Mouse (Mus musculus): ENCODE results near the gene Cdc42ep2. TPM values are rescaled to one million over a fixed set of nuclear protein-coding genes. Genes with fewer than 3 reads are reported as not detected.

Gene Cdc42ep2
- polyA plus RNA-seq, 1 experiment from 2014 or later, result 1.8 TPM

GRCm38 (mm10) chr19:5913007-5913719 lies 11.5 kb downstream of the Cdc42ep2 start, which contains the start of gene Dpf2:
TSS of gene Dpf2 (minus strand) at chr19:5913010.
- peak within 1 kb of the TSS; percentile 75; the same call in 1 of the 2 replicates for H3K27ac ChIP-seq (ENCODE audit: low read depth, low read length)
- peak within 1 kb of the TSS; percentile 98 for H3K4me3 ChIP-seq (ENCODE audit: low read depth, low read length)
- H3K36me3 ChIP-seq (ENCODE audit: control insufficient read depth, insufficient read depth, low read length), result no peaks in the 10 kb centered on the region; the same call in 1 of the 2 replicates
- WGBS, result 23% methylated on average over 13 of the region's 13 CpGs
- peaks cover 20% of the 10 kb centered on the region for H3K4me1 ChIP-seq (replicated peaks; ENCODE audit: control insufficient read depth, insufficient read depth, low read length)
- no peak; the same call in 1 of the 2 replicates for ATAC-seq (replicated peaks; ENCODE audit: low FRiP score)
- H3K27me3 ChIP-seq (ENCODE audit: control insufficient read depth, insufficient read depth, low read length), result no peaks in the 10 kb centered on the region
- no peak for DNase-seq (ENCODE audit: low spot score)
- peak within 1 kb of the TSS; percentile 97 for H3K9ac ChIP-seq (ENCODE audit: low read length)
- H3K4me2 ChIP-seq (ENCODE audit: low read depth, low read length, severe bottlenecking), result peak within 1 kb of the TSS; percentile 57
- no peaks in the 10 kb centered on the region for H3K9me3 ChIP-seq (ENCODE audit: control insufficient read depth, low read length)

DNA sequence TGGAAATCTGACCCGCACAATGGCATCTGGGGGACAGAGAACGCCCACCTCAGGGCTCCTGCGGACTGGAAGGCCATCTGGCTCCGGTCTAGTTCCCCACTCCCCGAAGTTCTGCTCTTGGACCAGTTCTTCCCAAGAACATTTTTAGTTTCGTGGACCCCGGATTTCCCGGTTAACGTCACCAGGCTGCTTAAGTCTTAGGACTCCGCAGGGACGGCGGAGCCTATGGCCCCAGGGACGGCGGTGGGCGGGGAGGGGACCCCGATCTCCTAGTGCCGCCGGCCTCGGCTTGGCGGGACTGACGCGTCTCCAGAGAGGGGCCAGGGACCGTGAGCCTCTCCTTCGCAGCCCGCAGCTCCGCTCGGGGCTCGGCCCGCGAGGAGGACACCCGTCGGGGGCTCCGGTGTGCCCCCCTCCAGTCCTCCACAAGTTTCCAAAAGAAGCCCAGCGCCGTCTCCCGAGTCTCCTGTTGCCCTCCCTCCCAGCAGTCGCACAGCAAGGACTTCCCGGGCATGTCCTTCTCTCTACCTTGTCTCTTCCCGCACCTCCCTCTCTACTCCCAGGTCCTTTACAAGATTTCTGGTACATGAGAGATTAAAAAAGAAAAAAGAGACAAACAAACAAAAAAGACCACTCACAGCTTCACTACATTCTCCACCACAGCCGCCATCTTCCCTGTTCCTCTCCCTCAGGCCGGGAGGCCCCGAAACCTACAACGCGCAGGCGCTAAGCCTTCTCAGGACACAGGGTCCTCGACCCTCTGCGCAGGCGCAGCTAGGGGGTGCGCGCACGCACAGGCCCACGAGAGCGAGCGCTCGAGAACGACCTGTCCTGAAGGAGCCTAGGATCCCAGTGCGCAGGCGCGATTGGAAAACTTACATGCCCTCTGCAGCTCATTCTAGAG lies 12.3 kb downstream of the Cdc42ep2 start:
- peaks cover 20% of the 10 kb centered on the region for H3K4me1 ChIP-seq (replicated peaks; ENCODE audit: control insufficient read depth, insufficient read depth, low read length)
- peak overlapping the region; percentile 98 for H3K4me3 ChIP-seq (ENCODE audit: low read depth, low read length)
- under 1% methylated on average over 59 of the region's 59 CpGs for WGBS
- peak; percentile 94 for ATAC-seq (replicated peaks; ENCODE audit: low FRiP score)
- no peaks in the 10 kb centered on the region; the same call in 1 of the 2 replicates for H3K36me3 ChIP-seq (ENCODE audit: control insufficient read depth, insufficient read depth, low read length)
- H3K9ac ChIP-seq (ENCODE audit: low read length), result peak overlapping the region; percentile 97
- H3K9me3 ChIP-seq (ENCODE audit: control insufficient read depth, low read length), result no peaks in the 10 kb centered on the region
- no peaks in the 10 kb centered on the region for H3K27me3 ChIP-seq (ENCODE audit: control insufficient read depth, insufficient read depth, low read length)
- H3K27ac ChIP-seq (ENCODE audit: low read depth, low read length), result peak overlapping the region; percentile 75; the same call in 1 of the 2 replicates
- peak overlapping the region; percentile 57 for H3K4me2 ChIP-seq (ENCODE audit: low read depth, low read length, severe bottlenecking)
- DNase-seq (ENCODE audit: low spot score), result peak; percentile 100

- Histone ChIP-seq H3K27ac (ENCODE audit: low read depth, low read length) (peak overlapping the region; percentile 75; the same call in 1 of the 2 replicates), H3K4me1 (replicated peaks; ENCODE audit: control insufficient read depth, insufficient read depth, low read length) (peaks cover 20% of the 10 kb centered on the region), H3K27me3 (ENCODE audit: control insufficient read depth, insufficient read depth, low read length) (no peaks in the 10 kb centered on the region), H3K9me3 (ENCODE audit: control insufficient read depth, low read length) (no peaks in the 10 kb centered on the region), H3K4me2 (ENCODE audit: low read depth, low read length, severe bottlenecking) (peak overlapping the region; percentile 57), H3K4me3 (ENCODE audit: low read depth, low read length) (peak overlapping the region; percentile 98), H3K9ac (ENCODE audit: low read length) (peak overlapping the region; percentile 97), H3K36me3 (ENCODE audit: control insufficient read depth, insufficient read depth, low read length) (no peaks in the 10 kb centered on the region; the same call in 1 of the 2 replicates)
- DNase-seq (ENCODE audit: low spot score) (no peak), ATAC-seq (replicated peaks; ENCODE audit: low FRiP score) (no peak)
- 9% methylated on average over 14 of the region's 14 CpGs for WGBS
Observed at GRCm38 (mm10) chr19:5911430-5912102, 13.1 kb downstream of the Cdc42ep2 start.

DNA sequence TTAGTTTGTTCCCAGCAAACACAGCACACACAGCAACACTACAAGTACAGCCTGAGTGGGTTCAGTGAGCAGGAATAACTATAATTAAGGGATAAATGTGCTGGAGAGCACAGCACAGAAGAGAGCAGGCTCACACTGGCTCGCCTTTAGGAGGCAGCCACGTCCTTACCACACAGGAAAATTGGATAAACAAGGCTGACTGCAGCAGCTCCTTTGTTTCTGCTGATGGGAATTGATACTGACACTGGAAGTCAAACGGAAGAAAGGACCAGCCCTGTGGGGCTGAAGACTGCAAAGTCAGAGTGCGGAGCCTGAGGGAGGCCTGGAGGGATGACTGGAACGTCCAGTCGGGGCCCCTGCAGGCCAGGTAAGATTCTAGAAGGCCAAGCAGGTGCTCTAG lies 14.4 kb downstream of the Cdc42ep2 start:
- 67% methylated on average over 6 of the region's 6 CpGs for WGBS
- Histone ChIP-seq H3K9ac (ENCODE audit: low read length) (no peak overlapping the region), H3K9me3 (ENCODE audit: control insufficient read depth, low read length) (no peaks in the 10 kb centered on the region), H3K27me3 (ENCODE audit: control insufficient read depth, insufficient read depth, low read length) (no peaks in the 10 kb centered on the region), H3K4me2 (ENCODE audit: low read depth, low read length, severe bottlenecking) (peak overlapping the region; percentile 32; the same call in 1 of the 2 replicates), H3K4me1 (replicated peaks; ENCODE audit: control insufficient read depth, insufficient read depth, low read length) (peaks cover 20% of the 10 kb centered on the region), H3K27ac (ENCODE audit: low read depth, low read length) (no peak overlapping the region), H3K4me3 (ENCODE audit: low read depth, low read length) (no peak overlapping the region), H3K36me3 (ENCODE audit: control insufficient read depth, insufficient read depth, low read length) (peaks cover 11% of the 10 kb centered on the region)
- ATAC-seq (replicated peaks; ENCODE audit: low FRiP score) (no peak), DNase-seq (ENCODE audit: low spot score) (no peak)

DNA sequence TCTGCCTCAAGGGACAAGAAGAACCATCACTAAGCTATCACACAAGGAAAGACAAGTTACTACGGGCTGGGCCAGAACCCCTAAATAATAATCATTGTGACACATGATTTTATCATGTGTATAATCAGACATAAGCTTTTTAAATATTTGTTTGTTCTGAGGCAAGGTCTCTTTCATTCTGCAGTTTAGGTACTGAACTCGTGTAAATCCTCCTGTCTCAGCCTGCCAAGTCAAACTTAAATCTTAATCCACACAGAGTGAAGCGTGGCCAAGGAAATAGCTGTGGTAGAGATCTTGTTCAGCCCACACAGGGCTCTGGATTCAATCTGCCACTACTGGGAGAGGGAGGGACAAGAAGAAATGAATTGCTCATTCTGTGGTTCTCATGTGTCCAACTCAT lies 17.3 kb downstream of the Cdc42ep2 start:
- ATAC-seq (replicated peaks; ENCODE audit: low FRiP score) (no peak), DNase-seq (ENCODE audit: low spot score) (no peak)
- 93% methylated on average over 3 of the region's 3 CpGs for WGBS
- Histone ChIP-seq H3K4me3 (ENCODE audit: low read depth, low read length) (no peak overlapping the region), H3K9ac (ENCODE audit: low read length) (no peak overlapping the region), H3K4me2 (ENCODE audit: low read depth, low read length, severe bottlenecking) (no peak overlapping the region), H3K27me3 (ENCODE audit: control insufficient read depth, insufficient read depth, low read length) (no peaks in the 10 kb centered on the region), H3K4me1 (replicated peaks; ENCODE audit: control insufficient read depth, insufficient read depth, low read length) (peaks cover 15% of the 10 kb centered on the region), H3K9me3 (ENCODE audit: control insufficient read depth, low read length) (no peaks in the 10 kb centered on the region), H3K27ac (ENCODE audit: low read depth, low read length) (no peak overlapping the region), H3K36me3 (ENCODE audit: control insufficient read depth, insufficient read depth, low read length) (peaks cover 22% of the 10 kb centered on the region)

GRCm38 (mm10) chr19:5894002-5894678 lies 30.5 kb downstream of the Cdc42ep2 start, which contains the start of gene Tigd3:
TSS of gene Tigd3 (minus strand) at chr19:5894149.
- peak; percentile 97 for DNase-seq (ENCODE audit: low spot score)
- H3K36me3 ChIP-seq (ENCODE audit: control insufficient read depth, insufficient read depth, low read length), result peaks cover 8% of the 10 kb centered on the region; the same call in 1 of the 2 replicates

GRCm38 (mm10) chr19:5893282-5894001 lies 31.2 kb downstream of the Cdc42ep2 start:
- Histone ChIP-seq H3K9ac (ENCODE audit: low read length) (peak overlapping the region; percentile 78), H3K4me3 (ENCODE audit: low read depth, low read length) (peak overlapping the region; percentile 63), H3K27me3 (ENCODE audit: control insufficient read depth, insufficient read depth, low read length) (no peaks in the 10 kb centered on the region), H3K27ac (ENCODE audit: low read depth, low read length) (no peak overlapping the region; the same call in 1 of the 2 replicates), H3K4me1 (replicated peaks; ENCODE audit: control insufficient read depth, insufficient read depth, low read length) (peaks cover 8% of the 10 kb centered on the region; the same call in 1 of the 2 replicates), H3K36me3 (ENCODE audit: control insufficient read depth, insufficient read depth, low read length) (peaks cover 8% of the 10 kb centered on the region; the same call in 1 of the 2 replicates), H3K4me2 (ENCODE audit: low read depth, low read length, severe bottlenecking) (peak overlapping the region; percentile 80), H3K9me3 (ENCODE audit: control insufficient read depth, low read length) (no peaks in the 10 kb centered on the region)
- no peak for DNase-seq (ENCODE audit: low spot score)
- peak; percentile 67 for ATAC-seq (replicated peaks; ENCODE audit: low FRiP score)
- 10% methylated on average over 29 of the region's 31 CpGs for WGBS

More at GRCm38 (mm10) chr19:5894002-5894678, 30.5 kb downstream of the Cdc42ep2 start, which contains the start of gene Tigd3:
- ATAC-seq (replicated peaks; ENCODE audit: low FRiP score), result peak; percentile 96
- H3K4me2 ChIP-seq (ENCODE audit: low read depth, low read length, severe bottlenecking), result peak within 1 kb of the TSS; percentile 80
- H3K4me1 ChIP-seq (replicated peaks; ENCODE audit: control insufficient read depth, insufficient read depth, low read length), result peaks cover 8% of the 10 kb centered on the region; the same call in 1 of the 2 replicates
- peak within 1 kb of the TSS; percentile 63 for H3K4me3 ChIP-seq (ENCODE audit: low read depth, low read length)
- 6% methylated on average over 33 of the region's 36 CpGs for WGBS
- no peaks in the 10 kb centered on the region for H3K27me3 ChIP-seq (ENCODE audit: control insufficient read depth, insufficient read depth, low read length)
- H3K9ac ChIP-seq (ENCODE audit: low read length), result peak within 1 kb of the TSS; percentile 78
- no peaks in the 10 kb centered on the region for H3K9me3 ChIP-seq (ENCODE audit: control insufficient read depth, low read length)
- H3K27ac ChIP-seq (ENCODE audit: low read depth, low read length), result no peak within 1 kb of the TSS; the same call in 1 of the 2 replicates

Measured in forebrain, embryonic 11.5 days (tissue).